Mouse (Mus musculus): ENCODE data around the gene Cd34.

The Cd34 gene

DNA sequence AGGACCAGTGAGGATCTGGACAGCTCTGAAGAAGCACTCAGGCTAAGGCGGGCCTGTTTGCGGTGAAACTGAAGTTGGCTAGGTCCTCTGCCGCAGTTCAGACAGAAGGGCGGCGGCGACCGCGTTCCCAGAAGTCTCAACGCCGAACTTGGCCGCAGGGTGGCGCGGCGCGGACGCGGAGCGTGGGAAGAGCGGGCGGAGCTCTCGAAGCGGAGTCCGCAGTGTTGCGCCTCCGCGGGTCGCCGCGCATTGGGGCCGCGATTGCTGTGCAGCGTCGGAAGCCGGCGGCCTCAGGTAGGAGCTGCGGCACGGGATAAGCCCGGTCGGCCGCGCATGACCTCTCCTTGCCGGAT is 37.5 kb downstream of the Cd34 start:
- DNase-seq = peak; percentile 96

DNA sequence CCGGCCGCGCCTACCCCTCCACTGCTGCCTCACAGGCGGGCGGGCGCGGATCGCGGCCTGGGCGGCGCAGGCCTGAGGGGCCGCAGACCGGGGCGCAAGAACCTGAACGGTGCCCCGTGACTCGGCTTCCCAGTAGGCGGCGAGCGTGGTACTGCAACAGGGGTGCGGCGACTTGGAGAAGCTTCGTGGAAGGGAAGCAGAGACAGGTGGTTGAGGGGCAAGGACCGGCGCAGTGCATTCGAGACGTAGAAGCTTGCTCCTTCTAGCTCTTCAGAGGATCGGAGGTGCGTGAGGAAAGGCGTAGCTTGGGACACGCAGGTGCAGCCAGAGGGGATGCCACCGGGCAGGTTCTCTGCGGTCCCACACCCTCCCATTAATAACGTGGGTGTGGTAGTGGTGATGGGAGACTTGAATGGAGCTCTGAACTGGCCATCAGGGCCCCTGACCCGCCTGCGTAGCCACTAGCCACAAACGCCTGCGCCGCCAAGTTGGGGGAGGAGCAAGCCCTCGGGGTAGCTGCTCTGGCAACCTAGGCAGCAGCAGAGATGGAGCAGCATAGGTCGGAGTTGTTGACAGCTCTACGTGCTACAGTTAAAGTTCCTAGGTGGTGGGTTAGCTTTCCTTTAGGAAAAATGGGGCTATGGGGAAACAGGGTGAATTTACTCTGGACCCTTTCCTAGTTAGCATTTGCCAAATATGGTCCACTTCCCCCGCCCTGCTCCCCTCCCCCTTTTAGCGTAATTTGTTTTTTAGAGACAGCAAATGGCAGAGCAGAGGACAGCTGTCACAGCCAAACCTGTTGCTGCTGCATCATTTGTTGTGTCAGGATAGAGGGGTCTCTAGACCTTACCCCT is 38.1 kb downstream of the Cd34 start:
- DNase-seq = peak; percentile 80 to 84

DNA sequence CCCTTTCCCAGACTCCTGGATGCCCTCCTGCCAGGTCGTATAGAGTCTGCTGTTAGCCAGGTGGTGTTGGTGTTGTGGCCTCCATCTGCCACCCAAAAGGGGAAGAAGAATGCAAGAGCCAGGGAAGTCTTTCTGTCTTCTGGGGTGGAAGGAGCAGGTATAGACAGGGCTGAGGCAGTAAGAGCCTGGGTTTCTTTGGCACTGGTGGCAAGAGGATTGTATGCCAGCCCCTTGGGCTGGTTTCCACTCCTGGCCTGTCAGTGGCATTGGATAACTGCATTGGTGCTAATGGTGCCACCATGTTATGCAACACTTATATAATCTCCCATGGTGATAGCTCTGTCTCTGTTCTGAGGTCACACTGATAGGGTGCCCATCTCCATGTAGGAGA is 38.7 kb downstream of the Cd34 start:
- DNase-seq = peak; percentile 36 to 56

DNA sequence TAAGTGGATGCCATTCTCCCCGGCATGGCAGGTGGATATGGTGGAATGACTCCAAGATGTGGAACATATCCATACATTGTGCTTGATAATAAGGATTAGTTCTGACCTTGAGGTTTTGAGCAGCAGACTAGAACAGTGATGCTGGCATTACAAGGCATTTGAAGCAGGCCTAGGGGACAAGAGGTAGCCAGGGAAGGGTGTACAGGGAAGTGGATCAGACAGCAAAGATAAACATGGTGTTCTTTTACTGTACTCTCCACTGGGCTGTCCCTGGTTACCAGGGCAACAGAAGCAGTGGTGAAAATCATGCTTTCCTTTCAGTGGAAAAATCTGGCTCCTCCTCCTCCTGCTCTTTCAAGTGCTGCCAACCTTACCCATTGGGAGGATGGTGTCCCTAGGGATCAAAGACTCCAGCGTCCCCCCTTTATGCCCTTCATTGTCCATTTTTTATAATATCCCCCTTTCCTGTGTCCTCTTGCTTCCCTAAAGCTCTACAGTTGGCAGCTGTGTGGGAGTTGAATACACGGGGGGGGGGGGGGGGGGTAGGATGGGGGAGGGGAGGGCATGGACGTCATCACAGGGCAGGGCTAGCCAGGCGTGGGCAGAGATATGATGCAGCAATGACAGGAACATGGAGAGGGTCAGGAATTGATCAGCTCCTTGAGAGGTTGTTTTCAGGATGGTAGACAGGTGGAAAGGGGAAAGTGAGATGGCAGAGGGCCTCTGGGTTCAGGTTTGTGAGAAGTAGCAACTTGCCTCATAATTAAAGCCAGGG is 39.5 kb downstream of the Cd34 start:
- DNase-seq = peak; percentile 12 to 17

DNA sequence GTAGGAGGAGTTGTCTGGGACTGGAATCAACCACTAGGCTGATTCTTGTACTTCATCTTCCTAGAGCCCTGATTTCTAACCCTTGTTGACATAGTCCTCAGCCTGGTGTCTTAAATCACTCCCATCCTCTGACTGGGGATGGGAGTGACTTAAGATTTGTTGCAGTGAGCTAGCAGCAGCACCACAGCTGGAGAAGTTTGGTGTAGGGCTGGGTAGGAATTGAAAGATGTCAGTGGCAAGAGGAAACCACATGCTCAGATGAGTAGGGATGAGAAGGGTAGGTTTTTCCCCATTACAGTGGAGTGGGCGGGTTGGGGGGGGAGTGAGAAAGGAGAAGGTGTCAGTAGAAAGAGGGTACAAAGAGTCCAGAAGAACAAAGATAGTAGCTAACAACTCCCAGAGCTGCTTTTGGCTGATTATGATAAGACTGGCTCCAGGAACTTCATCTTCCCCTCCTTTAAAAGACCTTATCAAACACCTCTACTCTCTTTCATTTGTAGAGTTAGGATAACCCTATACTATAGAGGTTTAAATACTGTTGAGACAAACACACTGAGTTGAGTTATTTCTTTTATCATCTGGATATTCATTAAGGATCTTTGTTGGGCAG is 42.3 kb downstream of the Cd34 start:
- no peak for DNase-seq

DNA sequence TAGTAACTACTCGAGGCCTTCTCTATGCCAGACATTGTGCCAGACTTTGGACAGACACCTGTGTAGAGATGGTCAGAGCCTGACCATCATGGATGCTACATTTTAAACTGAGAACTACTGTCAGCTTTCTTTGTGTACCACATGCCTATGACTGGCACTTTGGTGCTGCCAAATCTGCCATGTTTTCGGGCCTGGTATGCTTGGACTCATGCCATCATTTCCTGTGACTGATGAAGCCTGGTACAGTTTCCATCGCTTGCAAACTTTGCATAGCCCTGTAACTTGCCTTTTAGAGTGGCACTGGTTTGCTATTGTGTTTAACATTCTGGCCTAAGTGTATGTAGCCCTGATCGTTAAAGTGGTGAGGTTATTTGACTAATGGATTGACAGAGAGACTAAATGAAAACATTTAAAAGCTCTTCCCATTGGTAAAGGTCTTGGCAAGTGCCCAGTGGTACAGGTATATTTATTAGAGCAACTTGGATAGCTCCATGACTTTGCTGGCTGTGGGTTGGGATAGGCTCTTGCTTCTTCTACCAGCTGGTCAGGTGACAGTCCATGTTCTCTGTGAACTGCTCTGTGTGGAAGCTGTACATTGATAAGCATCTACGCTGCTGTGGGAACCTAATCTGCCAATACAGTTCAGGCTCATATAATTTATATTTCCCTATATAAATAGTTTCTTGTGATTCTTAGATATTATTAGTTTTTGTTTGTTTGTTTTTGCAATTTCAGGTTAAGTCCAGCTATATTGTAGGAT is 44.5 kb downstream of the Cd34 start:
- peak; percentile 46 to 48 for DNase-seq

DNA sequence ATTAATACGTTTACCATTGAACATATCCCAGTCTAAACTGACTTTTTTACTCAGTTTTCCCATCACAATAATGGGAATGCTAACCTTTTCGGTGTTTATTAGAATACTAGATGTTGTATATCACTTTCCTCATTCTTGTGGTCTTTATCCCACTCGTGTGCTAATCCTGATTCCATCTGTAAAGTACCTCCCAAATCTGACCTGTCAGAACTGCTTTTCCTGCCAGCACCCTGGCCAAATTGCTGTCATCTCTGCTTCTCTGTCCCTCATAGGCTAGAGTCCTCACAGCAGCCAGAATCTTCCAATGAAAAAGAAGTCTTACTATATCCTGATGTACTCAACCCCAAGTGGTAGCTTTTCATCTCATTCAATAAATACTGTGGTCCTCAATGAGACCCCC is 46.3 kb downstream of the Cd34 start:
- DNase-seq = no peak

DNA sequence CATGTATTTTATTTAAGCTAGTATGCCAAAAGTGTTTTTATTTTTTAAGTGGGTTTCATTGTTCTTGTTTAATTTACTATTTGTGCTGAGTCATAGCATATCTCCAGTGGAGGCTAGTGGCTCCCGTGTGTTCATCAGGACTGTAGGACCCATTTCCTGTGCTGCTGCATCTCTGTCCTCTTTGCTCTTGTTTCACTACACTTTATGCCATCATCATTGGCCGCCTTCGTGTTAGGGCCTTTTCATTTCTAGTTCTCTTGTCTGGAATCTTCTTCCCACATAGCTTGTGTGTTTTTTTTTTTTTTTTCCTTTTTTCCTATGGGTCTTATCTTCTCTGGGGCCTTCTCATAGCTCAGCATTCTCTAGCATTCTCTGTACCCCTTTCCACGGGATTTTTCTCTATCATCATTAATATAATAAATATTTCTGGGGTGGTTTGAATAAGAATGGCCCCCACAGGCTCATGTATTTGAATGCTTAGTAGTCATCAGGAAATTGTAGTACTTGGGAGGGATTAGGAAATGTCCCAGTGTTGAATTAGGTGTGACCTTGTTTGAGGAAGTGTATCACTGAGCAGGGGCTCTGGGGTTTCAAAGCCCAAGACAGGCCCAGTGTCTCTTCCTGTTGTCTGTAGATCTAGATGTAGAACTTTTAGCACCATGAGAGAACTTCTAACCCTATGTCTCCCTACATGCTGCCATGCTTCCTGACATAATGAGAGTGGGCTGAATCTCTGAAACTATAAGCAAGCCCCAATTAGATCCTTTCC is 47.0 kb downstream of the Cd34 start:
- DNase-seq = no peak

DNA sequence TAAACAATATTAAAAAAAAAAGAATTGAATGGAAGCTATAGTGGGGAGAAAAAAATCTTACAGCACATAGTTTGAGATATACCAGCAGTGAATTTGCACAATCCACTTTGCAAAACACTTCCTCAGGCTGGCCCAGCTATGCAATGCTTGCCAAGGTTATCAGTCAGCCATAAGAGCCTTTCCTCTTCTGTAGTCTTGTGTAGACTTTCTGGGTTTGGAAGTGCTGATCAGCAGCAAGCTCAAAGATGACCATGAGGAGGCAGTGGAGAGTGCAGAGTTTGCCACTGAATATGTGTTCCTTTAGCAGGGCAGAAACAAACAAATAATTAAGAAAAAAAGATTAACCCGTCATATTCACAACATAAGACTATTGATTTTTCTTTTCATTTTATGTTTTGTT is 50.4 kb downstream of the Cd34 start:
- no peak for DNase-seq

DNA sequence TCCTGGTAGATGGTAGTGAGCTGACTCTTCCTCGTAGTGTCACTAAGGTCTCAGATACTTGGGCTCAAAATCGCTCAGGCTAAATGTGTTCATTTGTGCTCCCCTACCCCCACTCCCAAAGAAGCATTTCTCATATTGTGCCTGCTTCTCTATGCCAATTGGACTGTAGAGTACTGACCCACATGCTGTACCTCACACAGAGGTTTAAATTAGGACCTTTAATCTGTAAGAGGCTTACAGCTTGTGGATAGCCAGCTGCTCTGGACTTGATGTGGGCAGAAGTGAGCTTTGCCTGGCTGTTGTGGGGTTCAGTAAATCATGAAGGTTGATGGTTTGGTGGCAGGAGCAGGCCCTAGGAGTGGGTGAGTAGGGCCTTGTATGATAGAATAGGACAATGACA is 52.4 kb downstream of the Cd34 start:
- no peak for DNase-seq

DNA sequence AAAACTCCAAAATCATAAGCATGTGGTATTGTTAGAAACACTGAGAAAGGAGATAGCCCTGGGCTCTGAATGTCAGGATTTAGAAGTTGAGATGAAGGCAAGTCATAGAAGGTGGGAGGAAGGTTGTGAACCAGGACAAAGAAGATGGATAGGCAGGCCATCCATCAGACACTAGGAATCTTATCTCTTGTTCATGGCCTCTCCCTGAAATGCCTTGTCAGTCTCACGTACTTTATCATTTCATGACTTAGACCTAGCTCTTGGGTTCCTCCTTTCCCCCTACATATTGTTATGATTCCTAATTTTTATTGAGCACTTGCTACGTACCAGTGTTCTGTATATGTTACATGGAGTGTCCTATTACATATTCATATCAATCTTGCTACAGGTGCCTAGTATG is 53.0 kb downstream of the Cd34 start:
- DNase-seq = no peak

DNA sequence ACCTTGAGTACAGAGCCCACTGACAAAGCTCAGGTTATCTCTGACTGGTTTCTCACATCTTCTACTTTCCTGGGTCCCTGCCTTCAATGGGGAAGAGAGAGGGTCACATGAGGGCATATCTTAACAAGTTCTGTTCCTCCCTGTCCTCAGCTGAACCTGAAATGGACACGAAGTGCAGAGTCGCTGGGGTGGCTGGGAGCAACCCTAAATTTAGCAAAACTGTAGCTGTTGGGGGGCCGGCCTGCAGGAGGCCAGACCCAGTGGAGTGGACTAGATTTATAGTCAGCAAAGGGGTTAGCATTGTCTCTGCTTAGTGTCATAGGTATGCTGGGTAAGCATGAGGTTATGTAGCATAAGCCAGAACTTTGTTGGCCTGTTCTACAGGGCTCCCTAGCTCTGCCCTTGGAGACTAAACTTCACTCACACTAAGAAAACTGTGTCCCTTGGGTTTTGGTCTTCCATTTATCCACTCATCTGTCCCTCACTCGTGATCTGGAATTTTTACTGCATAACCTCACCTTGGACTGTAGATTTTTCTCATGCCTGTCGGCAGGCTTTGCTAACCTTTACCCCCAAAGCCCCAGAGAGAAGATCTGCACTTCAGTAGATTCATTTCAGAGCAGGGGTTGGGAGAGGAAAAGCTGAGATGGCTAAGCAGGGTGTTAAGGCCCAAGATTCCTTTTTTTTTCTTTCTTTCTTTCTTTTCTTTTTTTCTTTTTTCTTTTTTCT is 54.1 kb downstream of the Cd34 start:
- DNase-seq = no peak

DNA sequence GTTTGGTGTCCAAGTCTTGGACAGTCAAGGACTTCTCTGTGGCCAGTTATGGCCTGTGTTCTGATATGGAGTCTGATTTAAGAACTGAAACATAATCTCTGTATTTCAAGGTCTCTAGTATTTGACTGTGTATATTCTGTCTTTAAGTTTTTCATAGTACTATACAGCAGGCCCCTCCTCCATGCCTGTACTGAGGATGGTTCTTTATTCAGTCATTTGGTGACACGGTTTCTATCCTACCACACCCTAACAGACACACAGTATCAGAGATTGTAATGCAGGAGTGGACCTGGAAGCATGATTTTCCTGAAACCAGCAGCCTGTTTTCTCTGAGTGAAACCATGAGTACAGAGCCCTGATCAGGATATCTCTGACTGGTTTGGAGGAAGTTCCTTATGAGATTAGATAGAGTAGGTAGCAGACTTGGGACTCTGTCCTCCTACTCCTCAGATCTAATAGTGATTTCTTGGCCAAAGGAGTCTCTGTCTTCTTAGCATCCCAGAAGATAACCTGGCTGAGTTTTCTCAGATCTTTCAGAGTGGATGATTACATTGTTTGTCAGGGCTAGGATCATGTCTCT is 54.9 kb downstream of the Cd34 start:
- no peak for DNase-seq

DNA sequence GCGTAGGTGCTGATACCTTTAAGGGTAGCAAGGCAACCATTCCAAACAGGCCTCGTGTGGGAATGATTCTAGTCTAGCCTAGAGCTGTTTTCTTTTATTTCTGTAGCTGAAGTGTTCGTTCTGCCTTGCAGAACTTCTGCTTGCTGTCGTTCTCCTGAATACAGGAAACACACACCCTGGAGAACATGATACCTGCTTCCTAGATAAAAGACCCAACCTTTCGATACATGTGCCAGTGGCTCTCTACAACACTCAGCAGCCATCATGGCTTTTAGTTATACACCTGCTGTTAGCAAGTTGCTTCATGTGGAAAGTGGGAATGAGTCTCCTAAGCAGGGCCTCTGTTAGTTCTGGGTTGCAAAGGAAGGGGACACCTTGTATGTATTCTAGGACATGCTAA is 55.6 kb downstream of the Cd34 start:
- DNase-seq = no peak

DNA sequence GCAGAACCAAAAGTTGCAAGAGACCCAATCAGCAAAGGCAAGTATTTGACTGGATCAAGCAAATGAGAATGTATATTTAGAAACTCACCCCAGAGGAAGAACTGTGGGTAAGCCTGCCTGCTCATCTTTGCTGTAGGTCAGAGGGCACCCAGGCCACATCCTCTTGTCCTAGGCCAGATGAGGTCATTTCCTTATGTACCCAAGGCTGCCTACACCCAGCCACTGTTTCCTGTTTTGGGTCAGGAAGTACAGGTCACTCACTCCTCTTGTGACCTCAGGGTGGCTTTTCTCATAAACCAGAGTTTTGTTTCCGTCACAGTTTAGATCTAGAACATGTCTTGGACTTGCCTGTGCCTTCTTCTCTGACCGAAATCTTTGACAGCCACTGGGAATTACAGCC is 56.6 kb downstream of the Cd34 start:
- no peak for DNase-seq

DNA sequence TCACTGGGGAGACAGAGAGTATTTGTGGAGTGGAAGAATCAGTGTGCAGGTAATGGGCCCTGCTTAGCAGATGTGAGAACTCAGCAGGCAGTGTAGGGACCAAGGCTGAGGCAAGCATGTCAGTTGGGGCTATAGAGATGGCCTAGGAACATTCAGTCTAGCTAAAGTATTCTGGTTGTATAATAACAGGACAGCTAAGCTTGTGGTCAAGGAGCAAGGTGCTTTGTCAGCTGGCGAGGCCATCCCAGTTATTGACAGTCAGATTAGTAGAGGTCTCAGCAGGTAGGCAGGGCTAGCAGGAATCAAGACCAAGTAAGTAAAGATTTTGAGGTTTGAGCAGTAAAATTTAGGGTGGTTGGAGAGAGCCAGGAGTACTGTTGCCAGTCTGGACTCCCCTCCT is 59.8 kb downstream of the Cd34 start:
- no peak for DNase-seq

DNA sequence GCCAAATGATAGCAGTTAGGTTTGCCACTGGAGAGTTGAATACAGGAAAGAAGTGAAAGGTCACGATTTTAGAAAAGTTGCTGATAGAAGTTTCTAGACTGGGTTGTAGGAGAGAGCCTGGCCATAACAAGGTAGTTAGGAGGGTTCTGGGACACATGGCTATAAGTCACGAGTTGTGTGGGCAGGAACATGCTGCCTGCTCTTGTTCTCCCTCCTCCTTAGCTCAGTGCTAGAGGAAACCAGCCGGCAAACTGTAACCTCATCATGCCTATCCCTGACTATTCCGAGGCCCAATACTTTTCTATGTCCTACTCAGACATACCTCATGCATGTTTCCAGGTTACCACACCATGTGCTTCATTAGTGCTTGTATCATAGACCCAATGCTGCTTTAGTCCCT is 64.7 kb downstream of the Cd34 start:
- no peak for DNase-seq

DNA sequence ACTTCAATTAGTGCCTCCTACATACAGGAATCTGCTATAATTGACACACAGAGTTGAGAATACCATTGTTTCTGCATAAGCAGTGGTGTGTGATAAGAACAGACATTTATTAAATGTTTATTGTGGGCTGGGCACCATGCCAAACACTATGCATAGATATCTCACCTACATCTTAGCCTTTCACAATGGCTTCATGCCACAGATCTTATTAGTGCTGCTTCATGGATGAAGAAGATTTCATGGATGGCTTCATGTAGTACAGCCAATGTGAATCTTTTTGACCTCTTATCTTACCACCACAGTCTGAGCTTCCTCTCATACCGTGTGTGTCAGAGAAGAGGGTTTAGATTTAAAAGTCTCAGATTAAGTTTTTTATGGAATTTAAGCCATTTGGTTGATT is 65.6 kb downstream of the Cd34 start:
- DNase-seq = peak in 1 of 2 experiments; percentile 13

DNA sequence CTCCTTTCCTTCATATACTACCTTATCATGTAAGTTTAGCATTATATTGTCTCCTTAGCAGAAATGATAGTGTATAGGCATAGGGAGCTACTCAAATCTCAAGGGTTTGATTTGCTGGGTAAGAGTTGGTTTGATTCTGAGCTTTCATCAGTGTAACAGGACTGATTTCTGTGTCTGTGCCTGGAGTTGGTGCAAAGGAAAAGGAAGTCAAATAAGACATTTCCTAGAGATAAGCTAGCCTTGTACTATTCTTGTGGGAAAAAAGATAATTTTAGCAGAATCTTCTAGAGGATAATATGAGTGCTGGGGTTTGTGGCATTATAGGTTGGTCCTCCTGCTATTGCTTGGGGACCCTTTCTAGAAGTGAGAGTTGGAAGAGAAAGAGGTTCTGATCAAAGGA is 67.6 kb downstream of the Cd34 start:
- DNase-seq = no peak
